Mouse (Mus musculus): ENCODE results near the gene Ccdc78. TPM values are rescaled to one million over a fixed set of nuclear protein-coding genes. Genes with fewer than 3 reads are reported as not detected.

The Ccdc78 gene
- polyA plus RNA-seq, 1 experiment from 2014 or later: 0.09 TPM

DNA sequence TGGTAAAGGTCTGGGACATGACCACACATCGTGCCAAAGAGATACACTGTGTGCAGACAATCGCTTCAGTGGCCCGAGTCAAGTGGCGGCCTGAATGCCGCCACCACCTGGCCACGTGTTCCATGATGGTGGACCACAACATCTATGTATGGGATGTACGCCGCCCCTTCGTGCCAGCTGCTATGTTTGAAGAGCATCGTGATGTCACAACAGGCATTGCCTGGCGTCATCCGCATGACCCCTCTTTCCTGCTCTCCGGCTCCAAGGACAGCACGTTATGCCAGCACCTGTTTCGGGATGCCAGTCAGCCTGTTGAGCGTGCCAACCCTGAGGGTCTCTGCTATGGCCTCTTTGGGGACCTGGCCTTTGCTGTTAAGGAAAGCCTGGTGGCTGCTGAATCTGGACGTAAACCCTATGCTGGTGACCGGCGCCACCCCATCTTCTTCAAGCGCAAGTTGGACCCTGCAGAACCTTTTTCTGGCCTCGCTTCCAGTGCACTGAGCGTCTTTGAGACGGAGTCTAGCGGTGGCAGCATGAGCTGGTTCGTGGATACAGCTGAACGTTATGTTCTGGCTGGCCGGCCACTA is 39.7 kb downstream of the Ccdc78 start:
- H3K36me3 ChIP-seq (ENCODE audit: control insufficient read depth, insufficient read depth): peaks cover 26% of the 10 kb centered on the region
- no peak overlapping the region for H3K4me2 ChIP-seq (replicated peaks; ENCODE audit: low read depth)
- no peak overlapping the region for H3K27ac ChIP-seq (ENCODE audit: low read depth, low read length)
- H3K4me3 ChIP-seq (ENCODE audit: low read depth, low read length): no peak overlapping the region
- H3K9ac ChIP-seq (ENCODE audit: low read depth, low read length): no peak overlapping the region
- no peaks in the 10 kb centered on the region for H3K27me3 ChIP-seq (replicated peaks; ENCODE audit: control insufficient read depth, insufficient read depth, low read length)
- H3K9me3 ChIP-seq (ENCODE audit: control insufficient read depth): no peaks in the 10 kb centered on the region
- peaks cover 11% of the 10 kb centered on the region for H3K4me1 ChIP-seq (replicated peaks; ENCODE audit: control insufficient read depth, insufficient read depth, low read length)
- no peak for ATAC-seq
- 96% methylated on average over 27 of the region's 27 CpGs for WGBS
- no peak for TF ChIP-seq CTCF (IDR thresholded peaks at IDR 0.05; ENCODE audit: low read depth)

DNA sequence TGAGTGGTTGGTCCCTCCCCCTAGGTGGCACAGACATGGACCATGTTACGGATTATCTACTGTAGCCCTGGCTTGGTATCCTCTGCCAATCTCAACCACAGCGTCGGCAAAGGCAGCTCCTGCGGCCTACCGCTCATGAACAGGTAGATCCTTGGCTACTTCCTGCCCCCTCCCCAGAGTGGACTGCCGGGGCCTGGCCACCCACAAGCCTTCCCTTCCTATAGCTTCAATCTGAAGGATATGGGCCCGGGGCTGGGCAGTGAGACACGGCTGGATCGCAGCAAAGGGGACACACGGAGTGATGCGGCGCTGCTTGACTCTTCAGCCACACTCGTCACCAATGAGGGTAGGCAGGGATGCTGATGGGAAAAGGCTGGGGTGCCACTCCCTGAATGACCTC is 40.6 kb downstream of the Ccdc78 start:
- H3K4me2 ChIP-seq (replicated peaks; ENCODE audit: low read depth): no peak overlapping the region
- H3K27me3 ChIP-seq (replicated peaks; ENCODE audit: control insufficient read depth, insufficient read depth, low read length): no peaks in the 10 kb centered on the region
- H3K36me3 ChIP-seq (ENCODE audit: control insufficient read depth, insufficient read depth): peaks cover 32% of the 10 kb centered on the region
- H3K4me1 ChIP-seq (replicated peaks; ENCODE audit: control insufficient read depth, insufficient read depth, low read length): peaks cover 19% of the 10 kb centered on the region
- no peaks in the 10 kb centered on the region for H3K9me3 ChIP-seq (ENCODE audit: control insufficient read depth)
- no peak overlapping the region for H3K4me3 ChIP-seq (ENCODE audit: low read depth, low read length)
- TF ChIP-seq CTCF (IDR thresholded peaks at IDR 0.05; ENCODE audit: low read depth): no peak
- WGBS: 96% methylated on average over 13 of the region's 13 CpGs
- no peak overlapping the region for H3K27ac ChIP-seq (ENCODE audit: low read depth, low read length)
- ATAC-seq: no peak
- no peak overlapping the region for H3K9ac ChIP-seq (ENCODE audit: low read depth, low read length)

DNA sequence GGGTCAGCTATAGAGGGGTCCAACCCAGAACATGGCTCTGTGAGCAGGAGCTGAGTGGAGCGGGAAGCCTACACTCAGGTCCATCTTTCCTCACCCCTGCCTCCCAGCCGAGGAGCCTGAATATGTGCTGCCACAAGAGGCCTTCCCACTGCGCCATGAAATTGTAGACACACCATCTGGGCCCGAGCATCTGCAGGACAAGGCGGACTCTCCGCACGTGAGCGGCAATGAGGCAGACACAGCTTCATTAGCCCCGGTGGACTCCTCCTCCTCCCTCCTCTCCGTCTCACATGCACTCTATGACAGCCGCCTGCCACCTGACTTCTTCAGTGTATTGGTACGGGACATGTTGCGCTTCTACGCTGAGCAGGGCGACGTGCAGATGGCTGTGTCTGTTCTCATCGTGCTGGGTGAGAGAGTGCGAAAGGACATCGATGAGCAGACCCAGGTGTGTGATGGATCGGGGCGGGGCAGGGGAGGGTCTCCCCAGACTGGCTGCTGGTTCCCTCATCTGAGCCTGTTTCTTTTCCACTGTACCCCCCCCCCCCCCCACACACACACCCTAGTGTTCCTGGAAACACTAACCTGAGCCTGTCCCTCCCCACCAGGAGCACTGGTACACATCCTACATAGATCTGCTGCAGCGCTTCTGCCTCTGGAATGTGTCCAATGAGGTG is 41.3 kb downstream of the Ccdc78 start:
- Histone ChIP-seq H3K36me3 (ENCODE audit: control insufficient read depth, insufficient read depth) (peaks cover 32% of the 10 kb centered on the region), H3K9ac (ENCODE audit: low read depth, low read length) (no peak overlapping the region), H3K27ac (ENCODE audit: low read depth, low read length) (no peak overlapping the region), H3K27me3 (replicated peaks; ENCODE audit: control insufficient read depth, insufficient read depth, low read length) (no peaks in the 10 kb centered on the region), H3K4me2 (replicated peaks; ENCODE audit: low read depth) (no peak overlapping the region), H3K4me3 (ENCODE audit: low read depth, low read length) (no peak overlapping the region), H3K4me1 (replicated peaks; ENCODE audit: control insufficient read depth, insufficient read depth, low read length) (peaks cover 19% of the 10 kb centered on the region), H3K9me3 (ENCODE audit: control insufficient read depth) (no peaks in the 10 kb centered on the region)
- no peak for ATAC-seq
- TF ChIP-seq CTCF (IDR thresholded peaks at IDR 0.05; ENCODE audit: low read depth): no peak
- WGBS: 93% methylated on average over 22 of the region's 22 CpGs

DNA sequence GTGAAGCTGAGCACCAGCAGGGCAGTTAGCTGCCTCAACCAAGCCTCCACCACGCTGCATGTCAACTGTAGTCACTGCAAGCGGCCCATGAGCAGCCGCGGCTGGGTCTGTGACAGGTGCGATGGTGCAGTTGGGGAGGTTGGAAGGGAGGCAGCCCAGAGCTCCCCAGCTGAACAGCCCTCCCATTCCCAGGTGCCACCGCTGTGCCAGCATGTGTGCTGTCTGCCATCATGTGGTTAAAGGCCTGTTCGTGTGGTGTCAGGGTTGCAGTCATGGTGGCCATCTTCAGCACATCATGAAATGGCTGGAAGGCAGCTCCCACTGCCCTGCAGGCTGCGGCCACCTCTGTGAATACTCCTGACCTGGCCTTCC is 41.8 kb downstream of the Ccdc78 start:
- H3K9ac ChIP-seq (ENCODE audit: low read depth, low read length): no peak overlapping the region
- no peak overlapping the region; the same call in 1 of the 2 replicates for H3K4me3 ChIP-seq (ENCODE audit: low read depth, low read length)
- H3K9me3 ChIP-seq (ENCODE audit: control insufficient read depth): no peaks in the 10 kb centered on the region
- WGBS: 82% methylated on average over 8 of the region's 8 CpGs
- peaks cover 19% of the 10 kb centered on the region for H3K4me1 ChIP-seq (replicated peaks; ENCODE audit: control insufficient read depth, insufficient read depth, low read length)
- peaks cover 32% of the 10 kb centered on the region for H3K36me3 ChIP-seq (ENCODE audit: control insufficient read depth, insufficient read depth)
- H3K27ac ChIP-seq (ENCODE audit: low read depth, low read length): no peak overlapping the region
- no peak for TF ChIP-seq CTCF (IDR thresholded peaks at IDR 0.05; ENCODE audit: low read depth)
- H3K4me2 ChIP-seq (replicated peaks; ENCODE audit: low read depth): peak overlapping the region; percentile 86
- ATAC-seq: no peak
- H3K27me3 ChIP-seq (replicated peaks; ENCODE audit: control insufficient read depth, insufficient read depth, low read length): no peaks in the 10 kb centered on the region

DNA sequence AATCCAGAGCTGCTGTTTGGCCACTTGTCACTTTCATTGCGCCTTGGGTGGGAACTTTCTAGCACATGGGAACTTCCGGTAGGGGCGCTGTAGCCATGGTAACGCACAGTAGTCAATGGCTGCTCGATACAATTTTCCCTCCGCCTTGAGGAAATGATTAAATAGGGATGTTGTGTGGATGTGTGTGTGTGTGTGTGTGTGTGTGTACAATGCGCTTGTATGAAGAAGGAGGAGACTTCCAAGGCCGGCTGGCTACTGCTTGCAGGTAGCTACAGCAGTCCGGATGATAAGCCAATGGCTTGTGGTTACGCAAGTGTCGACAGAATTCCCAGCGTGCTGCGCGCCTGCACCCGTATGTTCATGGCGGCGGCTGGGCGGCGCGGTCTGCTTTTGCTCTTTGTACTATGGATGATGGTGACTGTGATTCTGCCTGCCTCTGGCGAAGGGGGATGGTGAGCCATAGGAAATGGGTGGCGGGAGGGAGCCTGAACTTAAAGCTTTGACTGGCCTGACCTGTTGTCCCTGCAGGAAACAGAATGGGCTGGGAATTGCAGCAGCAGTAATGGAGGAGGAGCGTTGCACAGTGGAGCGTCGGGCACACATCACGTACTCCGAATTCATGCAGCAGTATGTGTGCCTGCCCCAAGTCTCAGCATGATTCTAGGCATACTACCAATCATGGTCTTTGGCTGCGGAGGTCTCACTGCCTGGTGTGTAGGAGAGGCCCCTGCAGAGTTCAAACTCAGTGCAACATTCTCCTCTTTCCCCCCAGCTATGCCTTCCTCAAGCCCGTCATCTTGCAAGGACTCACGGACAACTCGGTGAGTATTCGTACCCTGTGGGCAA is 42.6 kb downstream of the Ccdc78 start, which contains the start of gene Jmjd8:
Gene Jmjd8, plus strand, starts transcription at position 156 of the 846 bp plus-strand sequence.
- Histone ChIP-seq H3K27me3 (replicated peaks; ENCODE audit: control insufficient read depth, insufficient read depth, low read length) (no peaks in the 10 kb centered on the region), H3K27ac (ENCODE audit: low read depth, low read length) (peak within 1 kb of the TSS; percentile 69), H3K4me1 (replicated peaks; ENCODE audit: control insufficient read depth, insufficient read depth, low read length) (peaks cover 18% of the 10 kb centered on the region), H3K36me3 (ENCODE audit: control insufficient read depth, insufficient read depth) (peaks cover 32% of the 10 kb centered on the region), H3K9ac (ENCODE audit: low read depth, low read length) (peak within 1 kb of the TSS; percentile 41), H3K4me3 (ENCODE audit: low read depth, low read length) (peak within 1 kb of the TSS; percentile 52), H3K9me3 (ENCODE audit: control insufficient read depth) (no peaks in the 10 kb centered on the region), H3K4me2 (replicated peaks; ENCODE audit: low read depth) (peak within 1 kb of the TSS; percentile 86)
- peak; percentile 70 for TF ChIP-seq CTCF (IDR thresholded peaks at IDR 0.05; ENCODE audit: low read depth)
- WGBS: under 1% methylated on average over 32 of the region's 32 CpGs
- ATAC-seq: peak; percentile 41

DNA sequence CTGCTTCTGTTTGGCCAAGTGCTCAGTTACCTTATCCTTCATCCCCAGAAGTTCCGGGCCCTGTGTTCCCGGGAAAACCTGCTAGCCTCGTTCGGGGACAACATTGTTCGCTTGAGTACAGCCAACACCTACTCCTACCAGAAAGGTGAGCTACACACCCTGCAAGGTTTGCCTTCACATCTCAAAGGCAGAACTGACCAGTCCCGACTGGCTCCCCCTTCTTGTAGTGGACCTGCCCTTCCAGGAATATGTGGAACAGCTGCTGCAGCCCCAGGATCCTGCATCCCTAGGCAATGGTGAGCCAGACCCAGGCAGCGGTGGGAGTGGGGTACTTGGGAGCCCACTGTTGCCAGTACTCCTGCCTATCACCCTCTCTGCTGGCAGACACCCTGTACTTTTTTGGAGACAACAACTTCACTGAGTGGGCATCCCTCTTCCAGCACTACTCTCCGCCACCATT is 43.2 kb downstream of the Ccdc78 start:
- Histone ChIP-seq H3K36me3 (ENCODE audit: control insufficient read depth, insufficient read depth) (peaks cover 32% of the 10 kb centered on the region), H3K4me3 (ENCODE audit: low read depth, low read length) (peak overlapping the region; percentile 52), H3K4me2 (replicated peaks; ENCODE audit: low read depth) (peak overlapping the region; percentile 86), H3K4me1 (replicated peaks; ENCODE audit: control insufficient read depth, insufficient read depth, low read length) (peaks cover 12% of the 10 kb centered on the region), H3K9me3 (ENCODE audit: control insufficient read depth) (no peaks in the 10 kb centered on the region), H3K27ac (ENCODE audit: low read depth, low read length) (peak overlapping the region; percentile 69), H3K27me3 (replicated peaks; ENCODE audit: control insufficient read depth, insufficient read depth, low read length) (no peaks in the 10 kb centered on the region), H3K9ac (ENCODE audit: low read depth, low read length) (peak overlapping the region; percentile 41)
- no peak for ATAC-seq
- no peak for TF ChIP-seq CTCF (IDR thresholded peaks at IDR 0.05; ENCODE audit: low read depth)
- WGBS: 21% methylated on average over 8 of the region's 8 CpGs

All from intestine, postnatal 0 days (tissue).